Comparison of ENCODE assay signal across 8 mouse cellular contexts in the genomic region with DNA sequence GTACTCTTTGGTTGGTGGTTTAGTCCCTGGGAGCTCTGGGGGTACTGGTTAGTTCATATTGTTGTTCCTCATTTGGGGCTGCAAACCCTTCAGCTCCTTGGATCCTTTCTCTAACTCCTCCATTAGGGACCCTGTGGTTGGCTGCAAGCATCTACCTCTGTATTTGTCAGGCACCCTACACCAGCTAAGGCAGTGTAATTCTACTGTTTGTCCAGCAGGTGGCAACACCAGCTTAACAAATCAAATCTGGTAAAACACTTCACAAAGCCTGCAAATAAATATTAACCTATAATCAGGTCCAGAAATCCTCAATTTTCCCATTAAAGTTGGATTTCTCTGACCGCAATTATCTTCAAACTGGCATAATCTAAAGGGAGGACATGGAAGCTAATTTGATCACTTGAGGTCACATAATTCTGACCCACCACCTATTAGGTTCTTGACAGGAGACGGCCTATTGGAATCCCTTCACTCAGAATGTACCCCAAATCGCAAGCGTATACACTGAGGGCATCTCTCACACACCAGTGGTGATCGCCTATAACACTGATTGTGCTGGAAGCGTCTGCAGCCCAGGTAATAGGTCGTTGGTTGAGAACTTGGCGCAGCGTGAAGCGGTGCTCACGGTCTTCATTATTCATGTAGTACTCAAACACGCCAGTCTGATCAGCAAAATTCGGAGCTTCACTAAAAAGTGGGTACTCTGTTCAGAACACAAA. TPM values are rescaled to one million over a fixed set of nuclear protein-coding genes. Genes with fewer than 3 reads are reported as not detected.
A peak's percentile ranks its signal among the peaks of the same experiment; 100 is the strongest.
DNase-seq lines count a peak whose midpoint lies in the region; ATAC-seq and TF ChIP-seq lines count a peak whose summit lies in the region.
"Had no signal": no experiment of that assay in that cellular context is flagged by ENCODE, and none has a peak within 500 bp of the region (broad histone marks: within the 10 kb centered on the region; RNA-seq: fewer than 3 reads in every experiment).

No protein-coding gene starts in this region.

- peak in 1 of 2 experiments; percentile 13 for DNase-seq in spleen, adult 2 months (ENCODE audit: low read depth in 1 of 2, low spot score in 2 of 2)
- no peak for DNase-seq in spleen, postnatal 4 days (ENCODE audit: low spot score in 2 of 2)
- DNase-seq in forebrain, embryonic 10.5 days (ENCODE audit: extremely low spot score, low spot score) = peak; percentile 22
- DNase-seq in telencephalon, adult 2 months (ENCODE audit: low read depth, low spot score) = peak; percentile 42

- H3K9ac ChIP-seq in intestine, postnatal 0 days (ENCODE audit: low read depth, low read length) = no peak overlapping the region
- H3K9ac ChIP-seq: hindbrain, embryonic 15.5 days had no signal

- ATAC-seq in intestine, postnatal 0 days = no peak
- ATAC-seq in megakaryocyte progenitor cell, adult 5-6 weeks (replicated peaks; ENCODE audit: poor library complexity) = peak; percentile 70

- H3K27ac ChIP-seq in spleen, adult 2 months (ENCODE audit: insufficient read depth, low read length) = no peak overlapping the region
- H3K27ac ChIP-seq in bone marrow, adult 2 months (ENCODE audit: control insufficient read depth, insufficient read depth, low read depth, low read length, poor library complexity) = no peak overlapping the region
- H3K27ac ChIP-seq in forebrain, embryonic 10.5 days = no peak overlapping the region
- H3K27ac ChIP-seq in intestine, postnatal 0 days (ENCODE audit: low read depth, low read length) = no peak overlapping the region
- H3K27ac ChIP-seq: hindbrain, embryonic 15.5 days had no signal

- no peaks in the 10 kb centered on the region; the same call in 1 of the 2 replicates for H3K4me1 ChIP-seq in spleen, adult 2 months (ENCODE audit: control insufficient read depth, insufficient read depth, insufficient read length)
- no peaks in the 10 kb centered on the region; the same call in 1 of the 2 replicates for H3K4me1 ChIP-seq in bone marrow, adult 2 months (ENCODE audit: control insufficient read depth, insufficient read depth, low read length)
- peaks cover 12% of the 10 kb centered on the region; the same call in 1 of the 2 replicates for H3K4me1 ChIP-seq in forebrain, embryonic 10.5 days
- no peaks in the 10 kb centered on the region for H3K4me1 ChIP-seq in intestine, postnatal 0 days (replicated peaks; ENCODE audit: control insufficient read depth, insufficient read depth, low read length)

- H3K4me3 ChIP-seq in spleen, adult 2 months (ENCODE audit: extremely low read depth, insufficient read depth, insufficient read length) = no peak overlapping the region
- H3K4me3 ChIP-seq in bone marrow, adult 2 months (replicated peaks; ENCODE audit: control insufficient read depth, low read depth, low read length) = no peak overlapping the region
- no peak overlapping the region for H3K4me3 ChIP-seq in forebrain, embryonic 10.5 days
- no peak overlapping the region for H3K4me3 ChIP-seq in intestine, postnatal 0 days (ENCODE audit: low read depth, low read length)
- H3K4me3 ChIP-seq: hindbrain, embryonic 15.5 days had no signal

- TF ChIP-seq POLR2A in spleen, adult 2 months (IDR thresholded peaks at IDR 0.05; ENCODE audit: low read depth, low read length) = no peak
- TF ChIP-seq POLR2A in bone marrow, adult 2 months (IDR thresholded peaks at IDR 0.05; ENCODE audit: borderline replicate concordance, control insufficient read depth, low read depth, low read length) = no peak

- 92% methylated on average over 13 of the region's 13 CpGs for WGBS in spleen, adult 2 months
- WGBS in bone marrow, adult 2 months = 85% methylated on average over 13 of the region's 13 CpGs
- 89% methylated on average over 13 of the region's 13 CpGs for WGBS in forebrain, embryonic 10.5 days
- WGBS in intestine, postnatal 0 days = 89% methylated on average over 13 of the region's 13 CpGs

- no peak overlapping the region for H3K4me2 ChIP-seq in intestine, postnatal 0 days (replicated peaks; ENCODE audit: low read depth)
- H3K4me2 ChIP-seq: hindbrain, embryonic 15.5 days had no signal

- peak; percentile 34; the same call in 1 of the 2 replicates for TF ChIP-seq CTCF in spleen, adult 2 months (IDR thresholded peaks at IDR 0.05; ENCODE audit: extremely low read depth, insufficient read depth, insufficient read length, insufficient replicate concordance)
- 0 out of 2 replicates have a peak, but pooled peaks have one; percentile 27 for TF ChIP-seq CTCF in bone marrow, adult 2 months (IDR thresholded peaks at IDR 0.05; ENCODE audit: control insufficient read depth, insufficient read depth, low read length)
- TF ChIP-seq CTCF in intestine, postnatal 0 days (IDR thresholded peaks at IDR 0.05; ENCODE audit: low read depth) = peak; percentile 80

- H3K9me3 ChIP-seq in forebrain, embryonic 10.5 days = no peaks in the 10 kb centered on the region
- H3K9me3 ChIP-seq in intestine, postnatal 0 days (ENCODE audit: control insufficient read depth) = no peaks in the 10 kb centered on the region
- H3K9me3 ChIP-seq: hindbrain, embryonic 15.5 days had no signal

- H3K27me3 ChIP-seq in spleen, adult 2 months (ENCODE audit: control insufficient read depth, insufficient read depth, low read length) = no peaks in the 10 kb centered on the region
- H3K27me3 ChIP-seq in forebrain, embryonic 10.5 days (ENCODE audit: poor library complexity, severe bottlenecking) = no peaks in the 10 kb centered on the region
- no peaks in the 10 kb centered on the region for H3K27me3 ChIP-seq in intestine, postnatal 0 days (replicated peaks; ENCODE audit: control insufficient read depth, insufficient read depth, low read length)
- H3K27me3 ChIP-seq: hindbrain, embryonic 15.5 days had no signal

- H3K36me3 ChIP-seq in spleen, adult 2 months (ENCODE audit: control insufficient read depth, insufficient read depth, low read length) = no peaks in the 10 kb centered on the region
- H3K36me3 ChIP-seq in forebrain, embryonic 10.5 days (replicated peaks) = peaks cover 25% of the 10 kb centered on the region
- H3K36me3 ChIP-seq in intestine, postnatal 0 days (ENCODE audit: control insufficient read depth, insufficient read depth) = peaks cover 12% of the 10 kb centered on the region
- H3K36me3 ChIP-seq: hindbrain, embryonic 15.5 days had no signal

RNA-seq across cellular contexts. Expression of gene Galc, which starts 46.6 kb away (rescaled TPM):
- 3.9 and 4.9 TPM in 2 replicates for polyA plus RNA-seq in spleen, adult 2 months (2012; rRNA removed)
- polyA plus RNA-seq in bone marrow, adult 2 months (2011; ENCODE audit: insufficient read depth, insufficient read length, low replicate concordance, missing spikeins) = 2.2 and 7.5 TPM in 2 replicates
- polyA plus RNA-seq in forebrain, embryonic 10.5 days (2016; fragmentation: Nextera tagmentation; extraction: Ambion mirVana) = 14.0 and 14.9 TPM in 2 replicates
- polyA plus RNA-seq in intestine, postnatal 0 days (2015; fragmentation: Nextera tagmentation; extraction: Ambion mirVana) = 13.1 and 15.1 TPM in 2 replicates
- 16.6 and 20.1 TPM in 2 replicates for total RNA-seq in megakaryocyte progenitor cell, adult 5-6 weeks (2015)
- total RNA-seq in megakaryocyte progenitor cell, adult 5-6 weeks (2017) = 6.0 and 9.9 TPM in 2 replicates

RNA-seq across cellular contexts. Expression of gene Gpr65, which starts 55.8 kb away (rescaled TPM):
- polyA plus RNA-seq in spleen, adult 2 months (2012; rRNA removed) = 8.6 and 9.2 TPM in 2 replicates
- 7.7 and 14.1 TPM in 2 replicates for polyA plus RNA-seq in bone marrow, adult 2 months (2011; ENCODE audit: insufficient read depth, insufficient read length, low replicate concordance, missing spikeins)
- 0.26 and 0.28 TPM in 2 replicates for polyA plus RNA-seq in forebrain, embryonic 10.5 days (2016; fragmentation: Nextera tagmentation; extraction: Ambion mirVana)
- polyA plus RNA-seq in intestine, postnatal 0 days (2015; fragmentation: Nextera tagmentation; extraction: Ambion mirVana) = 1.8 and 2.1 TPM in 2 replicates
- 35.7 and 36.4 TPM in 2 replicates for total RNA-seq in megakaryocyte progenitor cell, adult 5-6 weeks (2015)
- total RNA-seq in megakaryocyte progenitor cell, adult 5-6 weeks (2017) = 42.2 and 42.5 TPM in 2 replicates

Comparison
In these comparisons a context has a peak if more than half of its experiments do, and no peak if none do; other contexts are left out.
1. DNase-seq: peak in forebrain, embryonic 10.5 days (single experiment) and telencephalon, adult 2 months (single experiment); none in spleen, postnatal 4 days (0 of 2).
2. CTCF ChIP-seq: peak in every context shown above with its lines; median percentile 80 in intestine, postnatal 0 days; 34 in spleen, adult 2 months; 27 in bone marrow, adult 2 months.